8 mouse cellular contexts compared by ENCODE assay signal in genomic region chr14:7773714-7774389, GRCm38 (mm10). TPM values are rescaled to one million over a fixed set of nuclear protein-coding genes. Genes with fewer than 3 reads are reported as not detected.
DNase-seq lines count a peak whose midpoint lies in the region; ATAC-seq and TF ChIP-seq lines count a peak whose summit lies in the region.

No protein-coding gene starts in this region.

- no peak for TF ChIP-seq CTCF in embryonic fibroblast, embryonic 13.5 days (IDR thresholded peaks at IDR 0.05; ENCODE audit: borderline replicate concordance, insufficient read depth, low read length)
- no peak for TF ChIP-seq CTCF in kidney, postnatal 0 days (IDR thresholded peaks at IDR 0.05; ENCODE audit: low read depth)

- no peaks in the 10 kb centered on the region for H3K27me3 ChIP-seq in heart, embryonic 15.5 days
- no peaks in the 10 kb centered on the region for H3K27me3 ChIP-seq in kidney, postnatal 0 days (ENCODE audit: insufficient read depth, low read length)
- no peaks in the 10 kb centered on the region for H3K27me3 ChIP-seq in liver, embryonic 12.5 days (replicated peaks)
- no peaks in the 10 kb centered on the region for H3K27me3 ChIP-seq in stomach, embryonic 14.5 days (ENCODE audit: control insufficient read depth, insufficient read depth, low read length)

- ATAC-seq in heart, embryonic 15.5 days (replicated peaks; ENCODE audit: insufficient number of reproducible peaks, insufficient read depth, low FRiP score, low read depth): 0 out of 2 replicates have a peak, but pooled peaks have one; percentile 35
- ATAC-seq in kidney, postnatal 0 days (replicated peaks; ENCODE audit: low FRiP score, low read depth): peak; percentile 59; the same call in 1 of the 2 replicates
- peak; percentile 73 for ATAC-seq in liver, embryonic 12.5 days
- peak; percentile 88 for ATAC-seq in monocyte, adult 5-6 weeks (replicated peaks; ENCODE audit: insufficient number of reproducible peaks, low FRiP score, low TSS enrichment, poor library complexity, severe bottlenecking)
- ATAC-seq in stomach, embryonic 14.5 days (ENCODE audit: insufficient number of reproducible peaks, insufficient read depth, low FRiP score, low read depth): no peak; the same call in 1 of the 2 replicates

- TF ChIP-seq POLR2A in embryonic fibroblast, embryonic 13.5 days (IDR thresholded peaks at IDR 0.05; ENCODE audit: low read depth, low read length): peak; percentile 85

- H3K4me1 ChIP-seq in embryonic fibroblast, embryonic 13.5 days (ENCODE audit: control insufficient read depth, insufficient read depth, low read length): no peaks in the 10 kb centered on the region
- 0 out of 2 replicates have a peak, but pooled peaks cover 3% of the 10 kb centered on the region for H3K4me1 ChIP-seq in heart, embryonic 15.5 days (replicated peaks)
- H3K4me1 ChIP-seq in kidney, postnatal 0 days (replicated peaks; ENCODE audit: insufficient read depth, low read length): no peaks in the 10 kb centered on the region
- peaks cover 3% of the 10 kb centered on the region for H3K4me1 ChIP-seq in liver, embryonic 12.5 days
- no peaks in the 10 kb centered on the region for H3K4me1 ChIP-seq in stomach, embryonic 14.5 days (ENCODE audit: control insufficient read depth, insufficient read depth, low read length)

- H3K36me3 ChIP-seq in heart, embryonic 15.5 days: no peaks in the 10 kb centered on the region
- H3K36me3 ChIP-seq in kidney, postnatal 0 days (ENCODE audit: insufficient read depth, low read length): no peaks in the 10 kb centered on the region
- no peaks in the 10 kb centered on the region for H3K36me3 ChIP-seq in liver, embryonic 12.5 days
- H3K36me3 ChIP-seq in stomach, embryonic 14.5 days (ENCODE audit: control insufficient read depth, insufficient read depth, low read length): no peaks in the 10 kb centered on the region

- 24% methylated on average over 24 of the region's 24 CpGs for WGBS in heart, embryonic 15.5 days
- 39% methylated on average over 24 of the region's 24 CpGs for WGBS in kidney, postnatal 0 days
- WGBS in liver, embryonic 12.5 days (ENCODE audit: insufficient replicate concordance): 12% methylated on average over 24 of the region's 24 CpGs
- 34% methylated on average over 24 of the region's 24 CpGs for WGBS in stomach, embryonic 14.5 days

- DNase-seq in cerebellum, postnatal 10 days: peak; percentile 13 to 31
- DNase-seq in cerebellum, postnatal 36 days: no peak
- DNase-seq in kidney, postnatal 0 days (ENCODE audit: low spot score): peak; percentile 81

- no peaks in the 10 kb centered on the region for H3K9me3 ChIP-seq in heart, embryonic 15.5 days (replicated peaks)
- no peaks in the 10 kb centered on the region for H3K9me3 ChIP-seq in kidney, postnatal 0 days (replicated peaks; ENCODE audit: low read length)
- H3K9me3 ChIP-seq in liver, embryonic 12.5 days (replicated peaks): no peaks in the 10 kb centered on the region
- H3K9me3 ChIP-seq in stomach, embryonic 14.5 days (ENCODE audit: control insufficient read depth, low read depth, low read length): no peaks in the 10 kb centered on the region

- no peak overlapping the region for H3K27ac ChIP-seq in embryonic fibroblast, embryonic 13.5 days (ENCODE audit: insufficient read depth, low read length)
- peak overlapping the region; percentile 68 for H3K27ac ChIP-seq in heart, embryonic 15.5 days
- no peak overlapping the region; the same call in 1 of the 2 replicates for H3K27ac ChIP-seq in kidney, postnatal 0 days
- H3K27ac ChIP-seq in liver, embryonic 12.5 days: peak overlapping the region; percentile 60
- no peak overlapping the region for H3K27ac ChIP-seq in stomach, embryonic 14.5 days (ENCODE audit: low read length)

- peak overlapping the region; percentile 53 for H3K4me3 ChIP-seq in embryonic fibroblast, embryonic 13.5 days (ENCODE audit: insufficient read depth, low read length)
- peak overlapping the region; percentile 56 for H3K4me3 ChIP-seq in heart, embryonic 15.5 days
- peak overlapping the region; percentile 34 for H3K4me3 ChIP-seq in kidney, postnatal 0 days (replicated peaks; ENCODE audit: low read depth, low read length)
- peak overlapping the region; percentile 63 for H3K4me3 ChIP-seq in liver, embryonic 12.5 days
- H3K4me3 ChIP-seq in stomach, embryonic 14.5 days (ENCODE audit: low read depth, low read length): peak overlapping the region; percentile 35

- H3K9ac ChIP-seq in heart, embryonic 15.5 days: peak overlapping the region; percentile 39
- no peak overlapping the region for H3K9ac ChIP-seq in kidney, postnatal 0 days (ENCODE audit: low read depth, low read length)
- peak overlapping the region; percentile 62 for H3K9ac ChIP-seq in liver, embryonic 12.5 days
- peak overlapping the region; percentile 23; the same call in 1 of the 2 replicates for H3K9ac ChIP-seq in stomach, embryonic 14.5 days (replicated peaks; ENCODE audit: low read depth, low read length)

- H3K4me2 ChIP-seq in heart, embryonic 15.5 days: peak overlapping the region; percentile 64
- peak overlapping the region; percentile 52 for H3K4me2 ChIP-seq in kidney, postnatal 0 days (ENCODE audit: low read length)
- H3K4me2 ChIP-seq in liver, embryonic 12.5 days: peak overlapping the region; percentile 67
- peak overlapping the region; percentile 37 for H3K4me2 ChIP-seq in stomach, embryonic 14.5 days (replicated peaks; ENCODE audit: low read depth, low read length)

RNA-seq across cellular contexts. Expression of gene Gm26661, which starts 17.5 kb away (rescaled TPM):
- not detected in 2 replicates for polyA plus RNA-seq in embryonic fibroblast, embryonic 13.5 days (2011; ENCODE audit: insufficient read length, low read depth, missing spikeins)
- polyA plus RNA-seq in heart, embryonic 15.5 days (2015; fragmentation: Nextera tagmentation; extraction: Ambion mirVana): not detected in 2 replicates
- polyA plus RNA-seq in kidney, postnatal 0 days (2015; fragmentation: Nextera tagmentation; extraction: Ambion mirVana): not detected in 2 replicates
- not detected in 2 replicates for polyA plus RNA-seq in liver, embryonic 12.5 days (2016; fragmentation: Nextera tagmentation; extraction: Ambion mirVana)
- total RNA-seq in monocyte, adult 5-6 weeks (2017): not detected in 3 replicates
- polyA plus RNA-seq in stomach, embryonic 14.5 days (2014; fragmentation: Nextera tagmentation; extraction: Ambion mirVana): not detected in 2 replicates

RNA-seq across cellular contexts. Expression of gene Flnb, which starts 43.9 kb away (rescaled TPM):
- polyA plus RNA-seq in embryonic fibroblast, embryonic 13.5 days (2011; ENCODE audit: insufficient read length, low read depth, missing spikeins): 190 and 401 TPM in 2 replicates
- polyA plus RNA-seq in heart, embryonic 15.5 days (2015; fragmentation: Nextera tagmentation; extraction: Ambion mirVana): 7.4 and 12.1 TPM in 2 replicates
- polyA plus RNA-seq in kidney, postnatal 0 days (2015; fragmentation: Nextera tagmentation; extraction: Ambion mirVana): 10.7 and 12.7 TPM in 2 replicates
- polyA plus RNA-seq in liver, embryonic 12.5 days (2016; fragmentation: Nextera tagmentation; extraction: Ambion mirVana): 7.4 and 8.7 TPM in 2 replicates
- 8.0 to 12.0 TPM (median 8.2 TPM) in 3 replicates for total RNA-seq in monocyte, adult 5-6 weeks (2017)
- 23.7 and 26.2 TPM in 2 replicates for polyA plus RNA-seq in stomach, embryonic 14.5 days (2014; fragmentation: Nextera tagmentation; extraction: Ambion mirVana)

Comparison
In these comparisons a context has a peak if more than half of its experiments do, and no peak if none do; other contexts are left out.
1. DNase-seq: peak in cerebellum, postnatal 10 days (2 of 2) and kidney, postnatal 0 days (single experiment); none in cerebellum, postnatal 36 days (0 of 2).
2. H3K27ac ChIP-seq: peak in heart, embryonic 15.5 days (single experiment) and liver, embryonic 12.5 days (single experiment); none in embryonic fibroblast, embryonic 13.5 days (single experiment), kidney, postnatal 0 days (single experiment) and stomach, embryonic 14.5 days (single experiment).
3. Peak in every context shown above with its lines, with median percentiles within 50 percentile points of each other: H3K4me3 ChIP-seq and H3K4me2 ChIP-seq.